Mouse (Mus musculus) G1E (cell line): Measurements from ENCODE around the gene Flywch1. TPM values are rescaled to one million over a fixed set of nuclear protein-coding genes. Genes with fewer than 3 reads are reported as not detected.
A peak's percentile ranks its signal among the peaks of the same experiment; 100 is the strongest.

ENCODE experiments used
- ATAC-seq: 2 replicates; pipeline ENCODE4 v1.8.0; 2016; ENCODE audit warnings: mild to moderate bottlenecking; ENCODE audit not compliant: insufficient number of reproducible peaks, poor library complexity, low FRiP score, severe bottlenecking; ENCODE audit errors: extremely low read depth
- DNase-seq: peaks from one replicate; pipeline ENCODE4 v3.0.0; 2012; ENCODE audit warnings: low spot score
- H3K27me3 ChIP-seq: 2 replicates; pipeline ENCODE4 v1.6.1; 2012; ENCODE audit warnings: mild to moderate bottlenecking, low read length, inconsistent platforms; ENCODE audit not compliant: insufficient read depth
- H3K36me3 ChIP-seq: replicated peaks from 2 replicates; pipeline ENCODE3; 2012; ENCODE audit warnings: mild to moderate bottlenecking, inconsistent platforms
- H3K4me1 ChIP-seq: 2 replicates; pipeline ENCODE4 v1.6.1; 2012; ENCODE audit warnings: low read depth, low read length, inconsistent platforms, mixed read lengths; ENCODE audit not compliant: insufficient read depth
- H3K4me3 ChIP-seq: 2 replicates; pipeline ENCODE4 v1.5.1; 2012; ENCODE audit warnings: low read depth, mild to moderate bottlenecking, inconsistent platforms, low read length, moderate library complexity, mixed read lengths
- H3K9me3 ChIP-seq: replicated peaks from 2 replicates; pipeline ENCODE4 v1.6.1; 2012; ENCODE audit warnings: inconsistent platforms
- CTCF ChIP-seq: IDR thresholded peaks from 2 replicates; pipeline ENCODE4 v1.5.1; 2012; ENCODE audit warnings: low read depth, low read length, inconsistent platforms, mixed read lengths
- GATA1 ChIP-seq: IDR thresholded peaks from 2 replicates; pipeline ENCODE4 v1.6.1; 2012; ENCODE audit warnings: borderline replicate concordance, low read length, inconsistent platforms, mixed read lengths
- GATA2 ChIP-seq: IDR thresholded peaks from 2 replicates; pipeline ENCODE4 v1.6.1; 2012; ENCODE audit warnings: low read depth, low read length, inconsistent platforms, borderline replicate concordance
- POLR2AphosphoS5 ChIP-seq: IDR thresholded peaks from 2 replicates; pipeline ENCODE4 v1.6.1; 2012; ENCODE audit warnings: low read depth, low read length, inconsistent platforms; ENCODE audit not compliant: insufficient replicate concordance
- TAL1 ChIP-seq: conservative IDR thresholded peaks from 2 replicates; pipeline ENCODE4 v1.6.1; 2012; ENCODE audit warnings: low read depth, low read length, inconsistent platforms, mixed read lengths
- polyA plus RNA-seq: library from polyadenylated mRNA; stranded (reverse); fragments of >175 nt; gene quantifications from 2 replicates; pipeline ENCODE4 v1.2.3, GENCODE M21; 2012
- total RNA-seq, 2 experiments: library from RNA; stranded (forward) in 1 of 2; stranded (reverse) in 1 of 2; fragments of 200-1000 nt in 1 of 2; fragments of >200 nt in 1 of 2; fragmentation: Nextera tagmentation in 1 of 2; gene quantifications; 2 replicates each; pipeline ENCODE4 v1.2.3; 2014 to 2017

The Flywch1 gene
- total and polyA plus RNA-seq, 3 experiments = 14.1 to 44.6 (median 22.3) TPM

- Histone ChIP-seq H3K27me3 (peaks cover 38% of the 10 kb centered on the region), H3K9me3 (no peaks in the 10 kb centered on the region), H3K4me1 (peaks cover 14% of the 10 kb centered on the region), H3K36me3 (no peaks in the 10 kb centered on the region), H3K4me3 (no peak overlapping the region)
- ATAC-seq = no peak
- no peak for DNase-seq
- TF ChIP-seq CTCF = no peak
- no peak for TF ChIP-seq GATA2
- TF ChIP-seq GATA1 = no peak
Observed at GRCm38 (mm10) chr17:23721886-23722285, 49.5 kb downstream of the Flywch1 start.

- H3K4me1 ChIP-seq = no peaks in the 10 kb centered on the region
- no peak for ATAC-seq
- no peak for TF ChIP-seq POLR2AphosphoS5
- TF ChIP-seq CTCF = no peak
- TF ChIP-seq TAL1 = no peak
- TF ChIP-seq GATA1 = no peak
- no peak for TF ChIP-seq GATA2
- peaks cover 43% of the 10 kb centered on the region for H3K27me3 ChIP-seq
- no peak overlapping the region for H3K4me3 ChIP-seq
- DNase-seq = no peak
- no peaks in the 10 kb centered on the region for H3K9me3 ChIP-seq
- no peaks in the 10 kb centered on the region for H3K36me3 ChIP-seq
Observed at GRCm38 (mm10) chr17:23719455-23719854, 51.9 kb downstream of the Flywch1 start.

- TF ChIP-seq GATA2 (no peak), POLR2AphosphoS5 (no peak), TAL1 (no peak), CTCF (no peak), GATA1 (no peak)
- Histone ChIP-seq H3K4me3 (no peak overlapping the region), H3K27me3 (peaks cover 55% of the 10 kb centered on the region), H3K9me3 (no peaks in the 10 kb centered on the region), H3K4me1 (no peaks in the 10 kb centered on the region), H3K36me3 (no peaks in the 10 kb centered on the region)
- ATAC-seq (no peak), DNase-seq (no peak)
Observed at GRCm38 (mm10) chr17:23717003-23717402, 54.4 kb downstream of the Flywch1 start.

GRCm38 (mm10) chr17:23706212-23706611 lies 65.2 kb downstream of the Flywch1 start:
- Histone ChIP-seq H3K36me3 (no peaks in the 10 kb centered on the region), H3K4me3 (no peak overlapping the region), H3K4me1 (peaks cover 2% of the 10 kb centered on the region; the same call in 1 of the 2 replicates), H3K27me3 (peaks cover 35% of the 10 kb centered on the region), H3K9me3 (no peaks in the 10 kb centered on the region)
- TF ChIP-seq CTCF (peak; percentile 75), GATA1 (no peak)
- DNase-seq (peak; percentile 56), ATAC-seq (peak; percentile 54; the same call in 1 of the 2 replicates)

GRCm38 (mm10) chr17:23705525-23706104 lies 65.8 kb downstream of the Flywch1 start:
- H3K27me3 ChIP-seq = peaks cover 40% of the 10 kb centered on the region
- TF ChIP-seq GATA1 (no peak), CTCF (no peak), POLR2AphosphoS5 (no peak), GATA2 (no peak), TAL1 (no peak)

GRCm38 (mm10) chr17:23704741-23705140 lies 66.7 kb downstream of the Flywch1 start:
- DNase-seq (no peak), ATAC-seq (no peak)
- H3K27me3 ChIP-seq = peaks cover 39% of the 10 kb centered on the region
- no peaks in the 10 kb centered on the region for H3K36me3 ChIP-seq
- no peak overlapping the region for H3K4me3 ChIP-seq
- peaks cover 9% of the 10 kb centered on the region for H3K4me1 ChIP-seq
- TF ChIP-seq POLR2AphosphoS5 (no peak), GATA1 (no peak), GATA2 (no peak)
- H3K9me3 ChIP-seq = no peaks in the 10 kb centered on the region

More at GRCm38 (mm10) chr17:23705525-23706104, 65.8 kb downstream of the Flywch1 start:
- no peaks in the 10 kb centered on the region for H3K36me3 ChIP-seq
- no peak for ATAC-seq
- H3K4me3 ChIP-seq = no peak overlapping the region
- no peaks in the 10 kb centered on the region for H3K9me3 ChIP-seq
- no peak for DNase-seq
- H3K4me1 ChIP-seq = peaks cover 2% of the 10 kb centered on the region; the same call in 1 of the 2 replicates
